Mouse (Mus musculus) small intestine, adult 10 weeks (tissue): ENCODE measurements around the gene Ephb6. TPM values are rescaled to one million over a fixed set of nuclear protein-coding genes. Genes with fewer than 3 reads are reported as not detected.

Source experiments
- polyA plus RNA-seq: library from polyadenylated mRNA; stranded (reverse); fragments of 350-450 nt; fragmentation: Illumina TruSeq; extraction: RNeasy Lipid Tissue Mini Kit (QIAGEN cat#74804); gene quantifications from one replicate; pipeline ENCODE4 v1.2.3, GENCODE M21; 2014; ENCODE audit warnings: low replicate concordance

The Ephb6 gene
- not detected for polyA plus RNA-seq

GRCm38 (mm10) chr6:41605061-41605793, at the start of gene Ephb6:
Gene Ephb6, plus strand, starts transcription at chr6:41605482.

DNA sequence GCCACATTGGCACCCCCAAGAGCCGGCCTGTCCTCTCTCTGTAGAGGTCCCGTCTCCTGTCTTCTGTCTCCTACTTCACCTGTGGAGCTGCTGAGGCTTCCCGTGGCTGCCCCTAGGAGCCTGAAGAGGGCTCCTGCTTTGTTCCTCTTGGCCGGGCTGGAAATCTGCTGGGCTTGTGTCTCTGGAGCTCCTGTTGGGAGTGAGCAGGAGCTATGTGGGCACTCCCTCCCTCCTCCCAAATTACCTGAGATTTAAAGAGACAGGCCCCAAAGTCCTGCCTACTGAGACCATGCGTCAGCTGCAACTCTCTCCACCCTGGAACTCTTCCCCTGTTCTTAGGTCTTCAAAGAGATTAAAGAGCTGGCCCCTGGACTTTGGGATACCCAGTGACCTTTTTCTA, 30.9 kb downstream of the Ephb6 start, which contains the start of gene Trpv6:
Gene Trpv6, minus strand, starts transcription at position 228 of the 400 bp plus-strand sequence.

Other genes starting within 250 kb of the Ephb6 start
- gene Prss3, start 227.8 kb upstream of the Ephb6 start, polyA plus RNA-seq: not detected
- gene Gm5771, start 213.1 kb upstream of the Ephb6 start, polyA plus RNA-seq: not detected
- not detected for gene Gm10334, start 159.3 kb upstream of the Ephb6 start, polyA plus RNA-seq
- gene Prss1, start 146.6 kb upstream of the Ephb6 start, polyA plus RNA-seq: not detected
- gene Prss2, start 83.7 kb upstream of the Ephb6 start, polyA plus RNA-seq: 121 TPM
- gene Trpv6, start 30.9 kb downstream of the Ephb6 start, polyA plus RNA-seq: 0.19 TPM
- gene Trpv5, start 75.3 kb downstream of the Ephb6 start, polyA plus RNA-seq: not detected
- gene Llcfc1, start 78.9 kb downstream of the Ephb6 start, polyA plus RNA-seq: not detected
- gene Kel, start 98.9 kb downstream of the Ephb6 start, polyA plus RNA-seq: not detected
- not detected for gene Olfr459, start 169.7 kb downstream of the Ephb6 start, polyA plus RNA-seq
- gene Pip, start 242.1 kb downstream of the Ephb6 start, polyA plus RNA-seq: not detected
- not detected for gene Sval2, start 247.5 kb downstream of the Ephb6 start, polyA plus RNA-seq